Mouse (Mus musculus) retina, adult 2 months (tissue): Measurements from ENCODE around the gene Maoa.

ENCODE experiments used
- DNase-seq: peaks from one replicate; pipeline ENCODE4 v3.0.0-alpha.2; 2012; ENCODE audit warnings: low read depth, low spot score

Gene Maoa

GRCm38 (mm10) chrX:16619034-16619929 is at the start of gene Maoa:
TSS of gene Maoa (plus strand) at chrX:16619698.
- DNase-seq: no peak

- DNase-seq: peak; percentile 38
Measured at GRCm38 (mm10) chrX:16618225-16619033, 1.1 kb upstream of the Maoa start.

- no peak for DNase-seq
Measured at GRCm38 (mm10) chrX:16656511-16656910, 37.0 kb downstream of the Maoa start.

GRCm38 (mm10) chrX:16706094-16706493 is 86.6 kb downstream of the Maoa start:
- DNase-seq: no peak

GRCm38 (mm10) chrX:16714033-16714432 is 94.5 kb downstream of the Maoa start:
- DNase-seq: no peak
